In genomic region chr7:141265739-141266561, GRCm38 (mm10) we compare ENCODE assay signal across 7 mouse cellular contexts. TPM values are rescaled to one million over a fixed set of nuclear protein-coding genes. Genes with fewer than 3 reads are reported as not detected.
A peak's percentile ranks its signal among the peaks of the same experiment; 100 is the strongest.
DNase-seq lines count a peak whose midpoint lies in the region; ATAC-seq and TF ChIP-seq lines count a peak whose summit lies in the region.

Irf7 (minus strand) TSS chr7:141266481.

- no peak within 1 kb of the TSS for H3K27ac ChIP-seq in cerebellum, adult 2 months (ENCODE audit: insufficient read depth, low read length)
- peak within 1 kb of the TSS; percentile 39 for H3K27ac ChIP-seq in liver, embryonic 15.5 days (replicated peaks)
- peak within 1 kb of the TSS; percentile 71 for H3K27ac ChIP-seq in thymus, adult 2 months (ENCODE audit: control insufficient read depth, insufficient read depth, low read length)

- H3K36me3 ChIP-seq in liver, embryonic 15.5 days (replicated peaks), result peaks cover 38% of the 10 kb centered on the region
- peaks cover 28% of the 10 kb centered on the region for H3K36me3 ChIP-seq in thymus, adult 2 months (ENCODE audit: control insufficient read depth, insufficient read depth, low read length)

- TF ChIP-seq POLR2A in cerebellum, adult 2 months (IDR thresholded peaks at IDR 0.05; ENCODE audit: borderline replicate concordance, insufficient read depth, low read length), result no peak
- TF ChIP-seq POLR2A in thymus, adult 2 months (IDR thresholded peaks at IDR 0.05; ENCODE audit: control insufficient read depth, extremely low read depth, insufficient read depth, low read length, poor library complexity), result 0 out of 2 replicates have a peak, but pooled peaks have one; percentile 26

- TF ChIP-seq CTCF in cerebellum, adult 2 months (IDR thresholded peaks at IDR 0.05; ENCODE audit: borderline replicate concordance, insufficient read depth, low read depth, low read length), result no peak
- no peak for TF ChIP-seq CTCF in thymus, adult 2 months (IDR thresholded peaks at IDR 0.05; ENCODE audit: borderline replicate concordance, control insufficient read depth, extremely low read depth, insufficient read depth, low read length, poor library complexity)

- H3K27me3 ChIP-seq in cerebellum, adult 2 months (ENCODE audit: control insufficient read depth, insufficient read depth, low read length), result no peaks in the 10 kb centered on the region
- H3K27me3 ChIP-seq in liver, embryonic 15.5 days, result peaks cover 17% of the 10 kb centered on the region
- no peaks in the 10 kb centered on the region for H3K27me3 ChIP-seq in thymus, adult 2 months (ENCODE audit: control insufficient read depth, insufficient read depth, low read length)

- H3K4me2 ChIP-seq in liver, embryonic 15.5 days, result peak within 1 kb of the TSS; percentile 79

- no peaks in the 10 kb centered on the region for H3K4me1 ChIP-seq in cerebellum, adult 2 months (ENCODE audit: control insufficient read depth, insufficient read depth, low read length)
- H3K4me1 ChIP-seq in liver, embryonic 15.5 days (replicated peaks), result peaks cover 26% of the 10 kb centered on the region
- peaks cover 26% of the 10 kb centered on the region for H3K4me1 ChIP-seq in thymus, adult 2 months (replicated peaks; ENCODE audit: control insufficient read depth, insufficient read depth, low read length)

- peak; percentile 90 for DNase-seq in T-cell, adult 2 months (ENCODE audit: low spot score)
- peak in 1 of 2 experiments; percentile 47 for DNase-seq in cerebellum, adult 2 months
- DNase-seq in gastrocnemius, postnatal 25 days, result peak; percentile 52
- DNase-seq in natural killer cell, adult 2 months (ENCODE audit: low spot score in 2 of 2), result peak; percentile 87 to 90
- DNase-seq in thymus, adult 2 months, result peak; percentile 73

- H3K4me3 ChIP-seq in cerebellum, adult 2 months (replicated peaks; ENCODE audit: insufficient read depth, low read depth, low read length), result peak within 1 kb of the TSS; percentile 72
- H3K4me3 ChIP-seq in liver, embryonic 15.5 days (replicated peaks), result peak within 1 kb of the TSS; percentile 71
- peak within 1 kb of the TSS; percentile 82 for H3K4me3 ChIP-seq in thymus, adult 2 months (ENCODE audit: control insufficient read depth, insufficient read depth, low read length)

- peak within 1 kb of the TSS; percentile 68 for H3K9ac ChIP-seq in liver, embryonic 15.5 days

- peak; percentile 83 for ATAC-seq in inflammation-experienced regulatory T-cells, adult 6 months
- ATAC-seq in liver, embryonic 15.5 days (ENCODE audit: insufficient read depth), result peak; percentile 80

- H3K9me3 ChIP-seq in liver, embryonic 15.5 days (replicated peaks), result no peaks in the 10 kb centered on the region

- WGBS in cerebellum, adult 2 months, result 10% methylated on average over 25 of the region's 25 CpGs
- 2% methylated on average over 25 of the region's 25 CpGs for WGBS in liver, embryonic 15.5 days (ENCODE audit: insufficient replicate concordance)
- WGBS in thymus, adult 2 months, result under 1% methylated on average over 25 of the region's 25 CpGs

RNA-seq across cellular contexts. Expression of gene Irf7, which starts in this region (rescaled TPM):
- polyA plus RNA-seq in cerebellum, adult 2 months (2012; rRNA removed), result 4.7 and 5.6 TPM in 2 replicates
- total RNA-seq in gastrocnemius, postnatal 25 days (2021), result 1 to 10 TPM; 1.1 to 1.2 TPM
- polyA plus RNA-seq in inflammation-experienced regulatory T-cells, adult 6 months (2017; shearing (Covaris generic)), result 100 to 1,000 TPM in 2 of 3 experiments, 10 to 100 TPM in 1; 95.5 to 112 (median 100) TPM
- polyA plus RNA-seq in liver, embryonic 15.5 days (2015; fragmentation: Nextera tagmentation; extraction: Ambion mirVana), result 10.7 and 12.8 TPM in 2 replicates
- polyA plus RNA-seq in thymus, adult 2 months (2012; rRNA removed), result 219 and 278 TPM in 2 replicates
